Mouse (Mus musculus): Measurements from ENCODE around the gene Def6. TPM values are rescaled to one million over a fixed set of nuclear protein-coding genes. Genes with fewer than 3 reads are reported as not detected.
A peak's percentile ranks its signal among the peaks of the same experiment; 100 is the strongest.
"Not testable (repeated sequence)": the region's sequence is repeated elsewhere in the genome, so short reads cannot be mapped to it uniquely, and the experiment has no call there.

Gene Def6
- polyA plus RNA-seq, 1 experiment, result 1.7 TPM

DNA sequence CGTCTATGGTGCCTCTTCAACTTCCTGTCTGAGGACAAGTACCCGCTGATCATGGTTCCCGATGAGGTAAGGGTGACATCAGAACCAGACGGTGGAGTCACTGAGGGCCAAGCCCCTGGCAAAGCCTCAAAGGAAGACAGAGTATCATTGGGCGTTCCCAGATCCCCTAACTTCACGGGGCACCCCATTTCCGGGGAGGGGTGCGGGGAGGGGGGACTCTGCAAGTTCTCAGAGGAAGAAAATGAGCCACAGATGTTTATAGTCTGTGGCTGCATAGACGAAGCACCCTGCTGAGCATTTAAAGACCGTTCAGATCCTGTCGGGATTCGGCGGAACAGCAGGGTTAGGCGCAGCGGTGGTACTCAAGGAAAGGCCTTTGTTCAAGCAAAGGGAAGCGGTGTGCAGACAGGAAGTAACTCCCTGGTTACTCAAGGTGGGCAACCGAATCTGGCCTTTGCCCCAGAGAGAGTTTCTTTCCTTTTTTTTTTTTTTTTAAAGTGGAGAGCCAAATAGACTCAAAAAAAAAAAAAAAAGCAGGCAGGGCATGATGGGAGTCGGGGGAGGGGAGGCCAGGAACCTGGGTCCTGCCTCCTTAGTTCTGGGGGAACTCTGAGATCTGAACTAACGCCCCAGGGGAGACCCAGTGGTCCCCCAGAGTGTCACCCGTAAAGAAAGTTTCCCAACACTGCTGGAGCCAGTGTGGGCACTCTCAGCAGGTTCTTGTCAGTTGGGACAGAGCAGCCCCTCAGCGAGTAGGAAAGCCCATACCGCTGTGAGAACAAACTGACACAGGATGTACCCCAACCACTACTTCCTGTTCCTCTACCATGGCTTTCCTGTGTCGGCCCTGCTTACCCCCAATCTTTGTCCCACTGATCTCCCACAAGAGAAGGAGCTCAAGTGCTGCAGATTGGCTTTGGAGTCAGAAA, 10.4 kb downstream of the Def6 start:
- Histone ChIP-seq H3K27me3 (ENCODE audit: control insufficient read depth, insufficient read depth, low read length) (no peaks in the 10 kb centered on the region), H3K4me1 (ENCODE audit: control insufficient read depth, insufficient read depth, low read length) (peaks cover 13% of the 10 kb centered on the region), H3K4me3 (ENCODE audit: control insufficient read depth, low read depth, low read length) (0 out of 2 replicates have a peak overlapping the region, but pooled peaks have one; percentile 2), H3K27ac (ENCODE audit: control insufficient read depth, insufficient read depth, low read depth, low read length) (no peak overlapping the region), H3K36me3 (ENCODE audit: control insufficient read depth, insufficient read depth, low read length) (no peaks in the 10 kb centered on the region)
- TF ChIP-seq POLR2A (IDR thresholded peaks at IDR 0.05; ENCODE audit: control insufficient read depth, low read depth, low read length) (no peak), CTCF (IDR thresholded peaks at IDR 0.05; ENCODE audit: control insufficient read depth, insufficient read depth, insufficient replicate concordance, low read depth, low read length) (no peak)

DNA sequence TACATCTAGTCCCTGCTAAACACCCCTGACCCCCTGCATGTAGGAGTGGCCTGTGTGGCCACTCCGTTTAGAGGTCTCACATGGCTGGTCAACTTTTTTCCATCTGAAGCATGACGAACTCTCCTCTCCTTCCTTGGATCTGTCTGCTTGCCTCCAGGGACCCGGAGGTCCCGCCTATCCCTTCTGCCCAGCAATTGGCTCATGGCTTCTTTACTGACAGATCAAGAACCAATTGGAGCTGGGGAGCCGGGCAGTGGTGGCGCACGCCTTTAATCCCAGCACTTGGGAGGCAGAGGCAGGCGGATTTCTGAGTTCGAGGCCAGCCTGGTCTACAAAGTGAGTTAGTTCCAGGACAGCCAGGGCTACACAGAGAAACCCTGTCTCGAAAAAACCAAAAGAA, 14.9 kb downstream of the Def6 start:
- not testable (repeated sequence) for H3K36me3 ChIP-seq (ENCODE audit: control insufficient read depth, insufficient read depth, low read length); H3K27ac ChIP-seq (ENCODE audit: control insufficient read depth, insufficient read depth, low read depth, low read length); H3K27me3 ChIP-seq (ENCODE audit: control insufficient read depth, insufficient read depth, low read length)
- Histone ChIP-seq H3K4me3 (ENCODE audit: control insufficient read depth, low read depth, low read length) (peak overlapping the region; percentile 58; the same call in 1 of the 2 replicates), H3K4me1 (ENCODE audit: control insufficient read depth, insufficient read depth, low read length) (peaks cover 21% of the 10 kb centered on the region)

DNA sequence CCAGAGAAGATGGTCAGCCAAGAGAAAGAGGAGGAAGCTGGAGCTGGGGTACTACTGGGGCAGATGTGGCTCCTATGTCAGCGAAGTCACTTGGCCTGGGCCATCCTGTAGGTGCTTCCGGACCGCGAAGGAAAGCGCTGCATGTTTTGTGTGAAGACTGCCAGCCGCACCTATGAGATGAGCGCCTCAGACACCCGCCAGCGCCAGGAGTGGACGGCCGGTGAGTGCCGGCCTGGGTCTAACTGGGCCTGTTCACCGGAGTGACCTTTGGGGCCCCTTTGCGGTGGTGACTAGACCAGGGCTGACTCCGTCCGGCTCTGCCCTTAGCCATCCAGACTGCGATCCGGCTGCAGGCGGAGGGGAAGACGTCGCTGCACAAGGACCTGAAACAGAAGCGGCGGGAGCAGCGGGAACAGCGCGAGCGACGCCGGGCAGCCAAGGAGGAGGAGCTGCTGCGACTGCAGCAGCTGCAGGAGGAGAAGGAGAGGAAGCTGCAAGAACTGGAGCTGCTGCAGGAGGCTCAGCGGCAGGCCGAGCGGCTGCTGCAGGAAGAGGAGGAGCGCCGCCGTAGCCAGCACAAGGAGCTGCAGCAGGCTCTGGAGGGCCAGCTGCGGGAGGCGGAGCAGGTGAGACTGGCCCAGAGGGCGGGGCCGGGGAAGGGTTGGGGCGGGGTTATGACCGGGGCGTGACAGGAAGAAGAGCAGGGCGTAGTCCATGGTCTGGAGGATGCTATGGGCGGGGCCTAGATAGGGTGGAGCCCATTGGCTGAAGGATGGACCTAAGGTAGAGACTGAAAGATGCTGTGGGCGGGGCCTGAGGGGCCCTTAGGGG, 16.2 kb downstream of the Def6 start:
- peaks cover 15% of the 10 kb centered on the region for H3K4me1 ChIP-seq (ENCODE audit: control insufficient read depth, insufficient read depth, low read length)
- H3K4me3 ChIP-seq (ENCODE audit: control insufficient read depth, low read depth, low read length), result peak overlapping the region; percentile 78
- TF ChIP-seq CTCF (IDR thresholded peaks at IDR 0.05; ENCODE audit: control insufficient read depth, insufficient read depth, insufficient replicate concordance, low read depth, low read length) (no peak), POLR2A (IDR thresholded peaks at IDR 0.05; ENCODE audit: control insufficient read depth, low read depth, low read length) (no peak)
- no peaks in the 10 kb centered on the region for H3K36me3 ChIP-seq (ENCODE audit: control insufficient read depth, insufficient read depth, low read length)
- H3K27ac ChIP-seq (ENCODE audit: control insufficient read depth, insufficient read depth, low read depth, low read length), result no peak overlapping the region
- no peaks in the 10 kb centered on the region for H3K27me3 ChIP-seq (ENCODE audit: control insufficient read depth, insufficient read depth, low read length)

DNA sequence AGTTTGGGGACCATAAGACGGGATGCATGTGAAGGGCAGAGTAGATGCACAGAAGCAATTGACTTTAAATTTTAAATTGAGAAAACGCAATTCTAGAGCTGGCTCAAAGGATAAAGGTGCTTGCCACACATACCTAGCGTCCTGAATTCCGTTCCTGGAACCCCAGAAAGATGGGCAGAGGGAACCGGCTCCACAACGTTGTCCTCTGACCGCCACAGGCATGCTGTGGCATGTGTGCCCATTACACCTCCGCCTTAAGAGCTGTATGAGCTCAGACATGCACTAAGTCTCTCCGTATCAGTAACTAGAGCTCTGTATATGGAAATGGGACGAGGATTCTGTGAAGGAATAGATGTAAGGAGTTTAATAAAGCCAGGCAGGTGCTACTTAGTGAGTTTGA, 17.0 kb downstream of the Def6 start:
- Histone ChIP-seq H3K27ac (ENCODE audit: control insufficient read depth, insufficient read depth, low read depth, low read length) (no peak overlapping the region), H3K4me1 (ENCODE audit: control insufficient read depth, insufficient read depth, low read length) (peaks cover 15% of the 10 kb centered on the region)
- TF ChIP-seq CTCF (IDR thresholded peaks at IDR 0.05; ENCODE audit: control insufficient read depth, insufficient read depth, insufficient replicate concordance, low read depth, low read length) (no peak), POLR2A (IDR thresholded peaks at IDR 0.05; ENCODE audit: control insufficient read depth, low read depth, low read length) (no peak)

DNA sequence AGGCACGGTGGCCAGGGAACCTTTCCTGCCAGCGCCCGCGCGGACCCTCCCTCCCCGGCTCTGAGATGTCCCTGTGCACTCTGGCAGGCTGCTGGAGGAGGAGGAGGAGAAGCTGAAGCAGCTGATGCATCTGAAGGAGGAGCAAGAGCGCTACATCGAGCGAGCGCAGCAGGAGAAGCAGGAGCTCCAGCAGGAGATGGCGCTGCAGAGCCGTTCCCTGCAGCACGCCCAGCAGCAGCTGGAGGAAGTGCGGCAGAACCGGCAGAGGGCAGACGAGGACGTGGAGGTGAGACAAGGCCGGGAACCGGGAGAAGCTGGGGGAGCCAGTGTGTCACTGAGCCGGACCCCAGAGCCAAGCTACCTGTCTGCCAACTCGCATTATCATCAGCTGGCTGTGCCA, 18.4 kb downstream of the Def6 start:
- Histone ChIP-seq H3K27me3 (ENCODE audit: control insufficient read depth, insufficient read depth, low read length) (no peaks in the 10 kb centered on the region), H3K4me1 (ENCODE audit: control insufficient read depth, insufficient read depth, low read length) (peaks cover 15% of the 10 kb centered on the region), H3K27ac (ENCODE audit: control insufficient read depth, insufficient read depth, low read depth, low read length) (no peak overlapping the region), H3K36me3 (ENCODE audit: control insufficient read depth, insufficient read depth, low read length) (no peaks in the 10 kb centered on the region), H3K4me3 (ENCODE audit: control insufficient read depth, low read depth, low read length) (peak overlapping the region; percentile 66)
- TF ChIP-seq POLR2A (IDR thresholded peaks at IDR 0.05; ENCODE audit: control insufficient read depth, low read depth, low read length), result no peak
- peak; percentile 90; the same call in 1 of the 2 replicates for TF ChIP-seq CTCF (IDR thresholded peaks at IDR 0.05; ENCODE audit: control insufficient read depth, insufficient read depth, insufficient replicate concordance, low read depth, low read length)

More for the DNA sequence above, 17.0 kb downstream of the Def6 start:
- Histone ChIP-seq H3K4me3 (ENCODE audit: control insufficient read depth, low read depth, low read length) (no peak overlapping the region), H3K27me3 (ENCODE audit: control insufficient read depth, insufficient read depth, low read length) (no peaks in the 10 kb centered on the region), H3K36me3 (ENCODE audit: control insufficient read depth, insufficient read depth, low read length) (no peaks in the 10 kb centered on the region)

DNA sequence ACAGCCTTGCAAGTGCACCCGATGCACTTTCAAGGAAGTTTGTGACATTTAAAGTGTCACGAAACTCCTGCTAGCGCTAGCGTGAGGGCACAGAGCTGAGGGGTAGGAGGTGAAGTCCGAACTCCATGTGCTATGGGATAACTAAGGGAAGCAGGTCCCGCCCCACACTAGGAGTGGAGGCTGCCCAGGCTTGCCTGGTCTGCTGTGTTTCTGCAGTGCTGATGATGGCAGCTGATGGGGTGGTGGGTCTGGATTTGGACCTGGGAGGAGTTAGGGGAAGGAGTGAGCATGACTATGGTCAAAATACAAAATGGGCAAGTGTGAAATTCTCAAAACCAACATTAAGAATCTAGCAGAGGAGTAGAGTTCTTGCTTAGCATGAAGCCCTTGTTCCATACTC, 22.9 kb downstream of the Def6 start:
- TF ChIP-seq POLR2A (IDR thresholded peaks at IDR 0.05; ENCODE audit: control insufficient read depth, low read depth, low read length), result no peak
- TF ChIP-seq CTCF (IDR thresholded peaks at IDR 0.05; ENCODE audit: control insufficient read depth, insufficient read depth, insufficient replicate concordance, low read depth, low read length), result no peak
- H3K4me3 ChIP-seq (ENCODE audit: control insufficient read depth, low read depth, low read length), result no peak overlapping the region
- H3K27me3 ChIP-seq (ENCODE audit: control insufficient read depth, insufficient read depth, low read length), result no peaks in the 10 kb centered on the region
- no peak overlapping the region for H3K27ac ChIP-seq (ENCODE audit: control insufficient read depth, insufficient read depth, low read depth, low read length)
- H3K36me3 ChIP-seq (ENCODE audit: control insufficient read depth, insufficient read depth, low read length), result no peaks in the 10 kb centered on the region
- peaks cover 13% of the 10 kb centered on the region for H3K4me1 ChIP-seq (ENCODE audit: control insufficient read depth, insufficient read depth, low read length)

DNA sequence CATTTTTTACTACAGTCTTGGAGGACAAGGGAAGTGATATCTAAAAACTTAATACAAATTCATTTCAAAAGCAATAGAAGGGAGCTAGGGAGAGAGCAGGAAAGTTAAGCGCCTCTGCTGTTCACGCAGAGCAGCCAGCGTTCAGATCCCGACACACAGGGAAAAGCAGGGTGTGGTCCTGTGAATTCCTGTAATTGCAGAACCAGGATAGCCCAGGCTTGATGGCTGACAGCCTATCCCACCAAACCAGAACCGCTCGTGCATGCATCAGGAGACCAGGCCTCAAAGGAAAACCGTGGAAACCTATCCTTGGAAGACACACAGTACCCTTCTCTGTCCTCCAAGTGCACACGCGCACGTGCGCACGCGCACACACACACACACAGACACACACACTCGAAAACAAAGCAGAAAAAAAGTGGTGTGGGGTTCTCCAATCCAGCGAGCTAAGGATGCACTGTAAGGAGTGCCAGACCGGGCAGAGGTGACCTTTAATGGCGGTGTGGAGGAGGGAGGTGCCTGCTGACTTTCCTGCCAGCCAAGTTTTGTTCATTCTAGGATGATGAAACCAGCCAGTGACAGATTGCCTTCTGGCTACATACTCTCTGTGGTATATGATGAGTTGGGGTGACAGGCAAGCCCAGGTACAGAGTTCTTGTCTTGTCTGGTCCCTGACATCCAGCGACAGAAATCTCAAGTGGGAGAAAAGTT, 23.6 kb downstream of the Def6 start:
- H3K27me3 ChIP-seq (ENCODE audit: control insufficient read depth, insufficient read depth, low read length), result no peaks in the 10 kb centered on the region
- peaks cover 7% of the 10 kb centered on the region for H3K4me1 ChIP-seq (ENCODE audit: control insufficient read depth, insufficient read depth, low read length)
- no peak overlapping the region for H3K27ac ChIP-seq (ENCODE audit: control insufficient read depth, insufficient read depth, low read depth, low read length)
- no peaks in the 10 kb centered on the region for H3K36me3 ChIP-seq (ENCODE audit: control insufficient read depth, insufficient read depth, low read length)
- no peak overlapping the region for H3K4me3 ChIP-seq (ENCODE audit: control insufficient read depth, low read depth, low read length)
- TF ChIP-seq CTCF (IDR thresholded peaks at IDR 0.05; ENCODE audit: control insufficient read depth, insufficient read depth, insufficient replicate concordance, low read depth, low read length) (no peak), POLR2A (IDR thresholded peaks at IDR 0.05; ENCODE audit: control insufficient read depth, low read depth, low read length) (no peak)

Data from testis, adult 2 months (tissue).